Mouse (Mus musculus): ENCODE data around the gene Gm17693.
"Not testable (repeated sequence)": the region's sequence is repeated elsewhere in the genome, so short reads cannot be mapped to it uniquely, and the experiment has no call there.

The Gm17693 gene

DNA sequence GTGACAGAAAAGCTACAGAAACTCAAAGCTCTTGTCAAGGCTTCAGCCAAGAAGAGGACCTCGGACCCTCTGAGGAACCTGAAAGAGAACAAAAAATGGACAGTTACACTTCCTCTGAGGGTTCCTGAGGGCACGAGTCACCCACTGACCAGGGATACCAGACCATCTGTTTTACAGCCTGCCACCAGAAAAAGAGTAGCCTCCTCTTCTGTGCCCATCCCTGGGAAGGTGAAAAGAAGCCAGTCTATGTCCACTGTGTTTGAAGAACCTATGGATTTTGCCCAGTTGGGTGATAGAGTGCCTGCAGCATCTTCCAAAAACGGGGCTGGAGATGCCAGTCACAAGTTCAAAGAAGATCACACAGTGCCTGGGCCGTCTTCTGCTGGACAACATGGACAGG, at the start of gene Gm17693:
TSS of gene Gm17693 (plus strand) at position 301 of the 400 bp plus-strand sequence.
- not testable (repeated sequence) for DNase-seq (ENCODE audit: low read depth)

All from c-Kit-positive CD71-negative TER-119-negative erythroid progenitor cells, embryonic 14.5 days (primary cell).